In the genomic region with DNA sequence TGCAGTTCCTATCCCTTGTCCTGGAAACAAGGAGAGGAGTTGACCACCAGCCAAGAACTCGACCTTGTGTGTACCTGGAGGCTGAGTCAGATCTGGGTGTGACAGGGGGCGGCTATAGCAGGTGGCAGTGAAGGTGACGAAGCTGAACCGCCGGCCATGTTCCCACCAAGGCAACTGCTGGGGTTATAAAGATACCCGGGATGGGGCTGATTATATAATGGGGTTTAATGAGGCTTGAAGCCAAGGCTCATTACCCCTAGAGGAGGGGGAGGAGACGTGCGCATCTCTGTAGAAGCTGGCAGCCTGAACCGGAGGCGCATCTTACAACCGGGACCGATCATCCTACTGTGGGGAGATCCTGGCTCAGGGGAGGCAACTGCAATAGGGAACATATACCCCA, we compare ENCODE assay signal across 15 mouse cellular contexts.
DNase-seq lines count a peak whose midpoint lies in the region; ATAC-seq and TF ChIP-seq lines count a peak whose summit lies in the region.
"Had no signal": no experiment of that assay in that cellular context is flagged by ENCODE, and none has a peak within 500 bp of the region (broad histone marks: within the 10 kb centered on the region; RNA-seq: fewer than 3 reads in every experiment).

No protein-coding gene starts in this region.

- no peaks in the 10 kb centered on the region for H3K9me3 ChIP-seq in forebrain, embryonic 14.5 days (replicated peaks; ENCODE audit: control insufficient read depth, low read length)
- H3K9me3 ChIP-seq in forebrain, postnatal 0 days (ENCODE audit: low read length) = no peaks in the 10 kb centered on the region
- H3K9me3 ChIP-seq in midbrain, postnatal 0 days (ENCODE audit: low read length) = no peaks in the 10 kb centered on the region
- no peaks in the 10 kb centered on the region for H3K9me3 ChIP-seq in midbrain, embryonic 16.5 days (replicated peaks; ENCODE audit: control insufficient read depth, low read length, poor library complexity, severe bottlenecking)
- no peaks in the 10 kb centered on the region for H3K9me3 ChIP-seq in hindbrain, postnatal 0 days (ENCODE audit: low read length)
- no peaks in the 10 kb centered on the region for H3K9me3 ChIP-seq in stomach, postnatal 0 days (ENCODE audit: control insufficient read depth, low read length)
- H3K9me3 ChIP-seq: embryonic facial prominence, embryonic 10.5 days; limb, embryonic 12.5 days; lung, embryonic 15.5 days; midbrain, embryonic 15.5 days had no signal

- ATAC-seq in forebrain, embryonic 14.5 days = peak; percentile 37; the same call in 1 of the 2 replicates
- ATAC-seq in forebrain, postnatal 0 days = no peak
- no peak for ATAC-seq in midbrain, postnatal 0 days (ENCODE audit: low FRiP score)
- no peak for ATAC-seq in midbrain, embryonic 16.5 days
- ATAC-seq in hindbrain, postnatal 0 days = peak; percentile 49; the same call in 1 of the 2 replicates
- ATAC-seq in stomach, postnatal 0 days (ENCODE audit: low FRiP score, low TSS enrichment) = no peak
- ATAC-seq: midbrain, embryonic 15.5 days had no signal

- no peaks in the 10 kb centered on the region for H3K27me3 ChIP-seq in forebrain, embryonic 14.5 days (replicated peaks; ENCODE audit: control insufficient read depth, insufficient read depth, low read length)
- H3K27me3 ChIP-seq in forebrain, postnatal 0 days (ENCODE audit: insufficient read depth, low read length) = no peaks in the 10 kb centered on the region
- no peaks in the 10 kb centered on the region for H3K27me3 ChIP-seq in midbrain, postnatal 0 days (ENCODE audit: insufficient read depth, low read length)
- no peaks in the 10 kb centered on the region for H3K27me3 ChIP-seq in midbrain, embryonic 16.5 days (ENCODE audit: control insufficient read depth, insufficient read depth, low read depth, low read length)
- H3K27me3 ChIP-seq in hindbrain, postnatal 0 days (ENCODE audit: insufficient read depth, low read length) = no peaks in the 10 kb centered on the region
- no peaks in the 10 kb centered on the region for H3K27me3 ChIP-seq in stomach, postnatal 0 days (ENCODE audit: control insufficient read depth, insufficient read depth, low read length)
- H3K27me3 ChIP-seq: limb, embryonic 12.5 days; lung, embryonic 15.5 days; midbrain, embryonic 15.5 days had no signal

- H3K4me3 ChIP-seq in forebrain, embryonic 14.5 days (ENCODE audit: low read depth, low read length) = no peak overlapping the region
- H3K4me3 ChIP-seq in forebrain, postnatal 0 days (ENCODE audit: low read depth, low read length) = no peak overlapping the region
- H3K4me3 ChIP-seq in midbrain, postnatal 0 days (ENCODE audit: low read depth, low read length) = no peak overlapping the region
- H3K4me3 ChIP-seq in midbrain, embryonic 16.5 days (ENCODE audit: low read depth, low read length) = no peak overlapping the region
- no peak overlapping the region for H3K4me3 ChIP-seq in hindbrain, postnatal 0 days (ENCODE audit: low read length)
- H3K4me3 ChIP-seq in stomach, postnatal 0 days (ENCODE audit: low read depth, low read length) = no peak overlapping the region
- H3K4me3 ChIP-seq: embryonic facial prominence, embryonic 10.5 days; limb, embryonic 12.5 days; lung, embryonic 15.5 days; midbrain, embryonic 15.5 days had no signal

- H3K4me2 ChIP-seq in forebrain, embryonic 14.5 days (ENCODE audit: low read length) = no peak overlapping the region
- no peak overlapping the region for H3K4me2 ChIP-seq in forebrain, postnatal 0 days (ENCODE audit: low read depth)
- H3K4me2 ChIP-seq in midbrain, postnatal 0 days (ENCODE audit: low read depth, low read length, poor library complexity, severe bottlenecking) = no peak overlapping the region
- no peak overlapping the region for H3K4me2 ChIP-seq in midbrain, embryonic 16.5 days (ENCODE audit: low read length)
- H3K4me2 ChIP-seq in hindbrain, postnatal 0 days (ENCODE audit: low read depth, low read length) = no peak overlapping the region
- H3K4me2 ChIP-seq in stomach, postnatal 0 days (replicated peaks; ENCODE audit: low read depth) = no peak overlapping the region
- H3K4me2 ChIP-seq: heart, embryonic 11.5 days; limb, embryonic 12.5 days; lung, embryonic 15.5 days; midbrain, embryonic 15.5 days had no signal

- H3K4me1 ChIP-seq in forebrain, embryonic 14.5 days (ENCODE audit: control insufficient read depth, insufficient read depth, low read length) = peaks cover 4% of the 10 kb centered on the region; the same call in 1 of the 2 replicates
- H3K4me1 ChIP-seq in forebrain, postnatal 0 days (ENCODE audit: insufficient read depth) = no peaks in the 10 kb centered on the region
- no peaks in the 10 kb centered on the region for H3K4me1 ChIP-seq in midbrain, postnatal 0 days (ENCODE audit: insufficient read depth, low read length)
- no peaks in the 10 kb centered on the region for H3K4me1 ChIP-seq in midbrain, embryonic 16.5 days (ENCODE audit: control insufficient read depth, insufficient read depth, low read length)
- no peaks in the 10 kb centered on the region for H3K4me1 ChIP-seq in hindbrain, postnatal 0 days (ENCODE audit: insufficient read depth, low read length)
- no peaks in the 10 kb centered on the region for H3K4me1 ChIP-seq in stomach, postnatal 0 days (replicated peaks; ENCODE audit: control insufficient read depth, insufficient read depth)
- H3K4me1 ChIP-seq: lung, embryonic 15.5 days; midbrain, embryonic 15.5 days had no signal

- no peak overlapping the region for H3K27ac ChIP-seq in forebrain, embryonic 14.5 days (ENCODE audit: low read depth, low read length)
- no peak overlapping the region for H3K27ac ChIP-seq in forebrain, postnatal 0 days (ENCODE audit: low read depth, low read length)
- no peak overlapping the region for H3K27ac ChIP-seq in midbrain, postnatal 0 days (ENCODE audit: low read depth, low read length)
- H3K27ac ChIP-seq in midbrain, embryonic 16.5 days (ENCODE audit: low read length) = no peak overlapping the region
- no peak overlapping the region for H3K27ac ChIP-seq in hindbrain, postnatal 0 days
- H3K27ac ChIP-seq in stomach, postnatal 0 days (replicated peaks) = no peak overlapping the region
- H3K27ac ChIP-seq: embryonic facial prominence, embryonic 10.5 days; limb, embryonic 12.5 days; lung, embryonic 15.5 days; midbrain, embryonic 15.5 days had no signal

- no peak for TF ChIP-seq EP300 in stomach, postnatal 0 days (optimal IDR thresholded peaks at IDR 0.05)

- 40% methylated on average over 12 of the region's 12 CpGs for WGBS in forebrain, embryonic 14.5 days
- WGBS in forebrain, postnatal 0 days = 44% methylated on average over 12 of the region's 12 CpGs
- WGBS in midbrain, postnatal 0 days = 72% methylated on average over 12 of the region's 12 CpGs
- 56% methylated on average over 12 of the region's 12 CpGs for WGBS in midbrain, embryonic 16.5 days
- WGBS in hindbrain, postnatal 0 days = 29% methylated on average over 12 of the region's 12 CpGs
- 72% methylated on average over 12 of the region's 12 CpGs for WGBS in stomach, postnatal 0 days

- no peak overlapping the region for H3K9ac ChIP-seq in forebrain, embryonic 14.5 days (ENCODE audit: low read length)
- no peak overlapping the region for H3K9ac ChIP-seq in forebrain, postnatal 0 days
- H3K9ac ChIP-seq in midbrain, postnatal 0 days (replicated peaks; ENCODE audit: low read length, poor library complexity, severe bottlenecking) = no peak overlapping the region
- H3K9ac ChIP-seq in midbrain, embryonic 16.5 days (ENCODE audit: low read depth, low read length) = no peak overlapping the region
- no peak overlapping the region for H3K9ac ChIP-seq in hindbrain, postnatal 0 days (replicated peaks; ENCODE audit: low read length)
- H3K9ac ChIP-seq in stomach, postnatal 0 days (ENCODE audit: low read length) = no peak overlapping the region
- H3K9ac ChIP-seq: limb, embryonic 12.5 days; lung, embryonic 15.5 days; midbrain, embryonic 15.5 days had no signal

- no peak for TF ChIP-seq CTCF in forebrain, postnatal 0 days (IDR thresholded peaks at IDR 0.05; ENCODE audit: low read depth)
- TF ChIP-seq CTCF in midbrain, postnatal 0 days (IDR thresholded peaks at IDR 0.05) = no peak
- TF ChIP-seq CTCF in hindbrain, postnatal 0 days (IDR thresholded peaks at IDR 0.05; ENCODE audit: low read depth) = no peak
- TF ChIP-seq CTCF in stomach, postnatal 0 days (IDR thresholded peaks at IDR 0.05; ENCODE audit: low read depth) = no peak

- DNase-seq in forebrain, embryonic 14.5 days (ENCODE audit: low spot score) = peak; percentile 52
- no peak for DNase-seq in forebrain, postnatal 0 days
- peak; percentile 44 for DNase-seq in midbrain, postnatal 0 days (ENCODE audit: low spot score)
- DNase-seq in hindbrain, postnatal 0 days (ENCODE audit: low spot score) = peak; percentile 51
- DNase-seq in retina, embryonic 14.5 days (ENCODE audit: low spot score) = peak; percentile 75
- no peak for DNase-seq in stomach, postnatal 0 days (ENCODE audit: low spot score)
- no peak for DNase-seq in adrenal gland, postnatal 14 days
- DNase-seq: adrenal gland, postnatal 36 days; right cerebral cortex, postnatal 25 days had no signal

- no peaks in the 10 kb centered on the region for H3K36me3 ChIP-seq in forebrain, embryonic 14.5 days (ENCODE audit: control insufficient read depth, insufficient read depth, low read length)
- H3K36me3 ChIP-seq in forebrain, postnatal 0 days (ENCODE audit: insufficient read depth) = no peaks in the 10 kb centered on the region
- H3K36me3 ChIP-seq in midbrain, postnatal 0 days (ENCODE audit: insufficient read depth, low read length) = no peaks in the 10 kb centered on the region; the same call in 1 of the 2 replicates
- no peaks in the 10 kb centered on the region for H3K36me3 ChIP-seq in midbrain, embryonic 16.5 days (ENCODE audit: control insufficient read depth, insufficient read depth, low read length)
- H3K36me3 ChIP-seq in hindbrain, postnatal 0 days (ENCODE audit: insufficient read depth, low read length) = no peaks in the 10 kb centered on the region
- no peaks in the 10 kb centered on the region for H3K36me3 ChIP-seq in stomach, postnatal 0 days (ENCODE audit: control insufficient read depth, insufficient read depth, low read length)
- H3K36me3 ChIP-seq: embryonic facial prominence, embryonic 10.5 days; limb, embryonic 12.5 days; lung, embryonic 15.5 days; midbrain, embryonic 15.5 days had no signal

Comparison
In these comparisons a context has a peak if more than half of its experiments do, and no peak if none do; other contexts are left out.
1. ATAC-seq: peak in forebrain, embryonic 14.5 days (single experiment) and hindbrain, postnatal 0 days (single experiment); none in forebrain, postnatal 0 days (single experiment), midbrain, postnatal 0 days (single experiment), midbrain, embryonic 16.5 days (single experiment) and stomach, postnatal 0 days (single experiment).
2. DNase-seq: peak in forebrain, embryonic 14.5 days (single experiment), midbrain, postnatal 0 days (single experiment), hindbrain, postnatal 0 days (single experiment) and retina, embryonic 14.5 days (single experiment); none in forebrain, postnatal 0 days (single experiment), stomach, postnatal 0 days (single experiment) and adrenal gland, postnatal 14 days (single experiment).